Mouse (Mus musculus) layer of hippocampus, postnatal 25 days (tissue): ENCODE data around the gene Smok2b. TPM values are rescaled to one million over a fixed set of nuclear protein-coding genes. Genes with fewer than 3 reads are reported as not detected.
"Not testable (repeated sequence)": the region's sequence is repeated elsewhere in the genome, so short reads cannot be mapped to it uniquely, and the experiment has no call there.

ENCODE experiments used
- DNase-seq, 2 experiments: peaks; one replicate each; pipeline ENCODE4 v3.0.0; 2022; ENCODE audit warnings: mixed read lengths in 2 of 2, low spot score in 1 of 2; ENCODE audit errors: extremely low spot score in 1 of 2
- total RNA-seq, 2 experiments: library from RNA; stranded (reverse); gene quantifications; 2 replicates each; pipeline ENCODE4 v1.2.3; 2021

The Smok2b gene
- total RNA-seq, 2 experiments from 2014 or later = not detected

DNA sequence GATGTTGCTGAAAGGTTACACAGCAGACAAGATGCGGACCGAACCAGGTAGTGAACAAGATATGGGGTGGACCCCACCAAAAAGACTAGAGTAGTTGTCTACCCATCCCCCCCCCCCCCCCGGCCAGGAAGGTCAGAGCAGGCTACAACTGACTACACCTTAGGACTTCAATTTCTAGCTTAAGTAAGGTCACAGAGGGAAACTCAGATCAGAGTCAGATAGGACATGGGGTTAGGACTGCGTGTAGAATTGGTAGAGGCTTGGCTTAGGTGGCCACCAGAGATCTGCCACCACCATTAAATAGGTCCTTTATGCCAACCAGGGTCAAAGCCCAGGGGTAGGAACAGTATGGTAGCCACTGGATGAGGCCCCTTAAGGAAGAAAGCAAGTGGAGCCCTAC is 9.4 kb downstream of the Smok2b start:
- DNase-seq = not testable (repeated sequence)

DNA sequence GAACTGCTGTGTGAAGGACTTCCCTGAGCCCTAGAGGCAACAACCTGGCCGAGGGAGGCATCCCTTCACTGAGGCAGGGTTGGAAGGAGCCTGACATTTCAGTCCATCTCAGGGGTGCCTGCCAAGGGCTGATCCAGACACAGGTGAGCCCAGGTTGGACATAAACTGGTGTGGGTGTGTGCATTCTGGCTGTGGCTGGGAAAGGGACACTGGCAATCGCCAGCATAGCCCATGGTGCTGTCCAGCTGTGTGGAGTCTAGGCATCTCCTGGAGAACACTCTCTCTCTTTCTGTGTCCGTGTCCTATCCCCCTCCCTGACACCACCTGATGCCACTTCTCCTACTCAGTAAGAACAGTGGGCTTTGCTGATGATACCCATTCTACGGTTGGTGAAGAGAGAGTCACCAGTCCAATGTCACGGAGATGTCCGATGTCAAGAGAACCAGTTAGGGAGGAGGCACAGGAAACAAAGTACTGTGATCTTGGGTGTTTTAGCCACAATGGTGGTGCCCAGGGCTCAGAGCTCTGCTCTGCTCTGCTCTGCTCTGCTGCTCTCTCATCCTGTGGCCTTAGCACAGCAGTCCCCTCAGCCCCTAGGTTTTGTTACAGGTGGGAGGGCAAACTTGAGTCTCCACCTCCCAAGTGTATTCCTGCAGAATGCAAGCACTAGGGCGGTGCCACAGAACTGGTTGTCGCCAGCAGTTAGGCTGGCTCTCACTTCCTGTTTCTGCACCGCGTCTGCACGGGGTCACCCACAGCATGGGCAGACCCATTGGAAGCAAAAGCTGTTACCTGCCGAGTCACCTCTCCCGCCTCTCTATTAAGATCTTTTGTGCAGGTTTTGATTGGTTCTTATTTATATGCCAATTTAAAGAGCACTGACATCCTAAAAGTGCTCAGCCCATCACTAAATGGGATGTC is 11.0 kb downstream of the Smok2b start:
- DNase-seq = not testable (repeated sequence)

DNA sequence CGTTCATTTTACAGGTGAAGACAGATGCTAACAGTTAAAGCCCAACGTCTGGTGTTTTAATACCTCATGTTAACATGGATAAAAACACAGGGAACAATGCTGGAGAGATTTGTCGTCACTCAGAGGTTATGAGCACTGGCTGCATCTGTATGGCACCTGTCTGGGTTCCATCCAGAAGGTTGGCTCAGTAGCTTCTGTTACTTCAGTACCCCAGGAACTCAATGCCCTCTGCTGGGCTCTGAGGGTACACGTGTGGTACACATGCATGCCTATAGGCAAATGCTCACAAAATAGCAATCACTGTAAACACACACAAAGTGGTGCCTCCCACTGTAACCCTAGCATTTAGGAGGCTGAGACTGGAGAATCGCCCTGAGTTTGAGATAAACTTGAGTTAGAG is 24.7 kb downstream of the Smok2b start:
- DNase-seq = not testable (repeated sequence)

Other genes with a start within 250 kb of the Smok2b start
- 10 to 100 TPM; 51.6 to 56.7 TPM for gene Wtap, start 236.1 kb upstream of the Smok2b start, total RNA-seq
- gene Sod2, start 223.4 kb upstream of the Smok2b start, total RNA-seq = 100 to 1,000 TPM; 243 to 274 TPM
- not detected for gene Gpr31b, start 178.0 kb upstream of the Smok2b start, total RNA-seq
- under 1 TPM; 0.20 to 0.82 TPM for gene Tcp10b, start 169.2 kb upstream of the Smok2b start, total RNA-seq
- gene Unc93a, start 98.4 kb upstream of the Smok2b start, total RNA-seq = not detected
- not detected for gene Smok2a, start 9.1 kb upstream of the Smok2b start, total RNA-seq
- gene Tcp10c, start 124.3 kb downstream of the Smok2b start, total RNA-seq = under 1 TPM in 1 of 2 experiments, not detected in 1; 0.12 TPM